Mouse (Mus musculus) stomach, embryonic 16.5 days (tissue): Measurements from ENCODE around the gene Gabre. TPM values are rescaled to one million over a fixed set of nuclear protein-coding genes. Genes with fewer than 3 reads are reported as not detected.

ENCODE experiments used
- ATAC-seq: fragments of 200-750 bp; cut with Nextera tagmentation; 2 replicates; pipeline ENCODE4 v1.8.0; 2017; ENCODE audit warnings: moderate number of reproducible peaks, moderate TSS enrichment; ENCODE audit not compliant: insufficient read depth, low FRiP score
- H3K27ac ChIP-seq: fragments of 300-500 bp; sonication (generic); 2 replicates; pipeline ENCODE4 v1.5.1; 2014; ENCODE audit warnings: low read length
- H3K27me3 ChIP-seq: fragments of 300-500 bp; sonication (generic); 2 replicates; pipeline ENCODE4 v1.6.1; 2014; ENCODE audit warnings: low read length, control low read depth, mixed read lengths; ENCODE audit not compliant: control insufficient read depth, insufficient read depth
- H3K36me3 ChIP-seq: fragments of 300-500 bp; sonication (generic); 2 replicates; pipeline ENCODE4 v1.6.1; 2014; ENCODE audit warnings: low read length; ENCODE audit not compliant: control insufficient read depth, insufficient read depth
- H3K4me1 ChIP-seq: fragments of 300-500 bp; sonication (generic); 2 replicates; pipeline ENCODE4 v1.6.1; 2014; ENCODE audit warnings: low read length, control low read depth, mixed read lengths; ENCODE audit not compliant: control insufficient read depth, insufficient read depth
- H3K4me2 ChIP-seq: fragments of 300-500 bp; sonication (generic); 2 replicates; pipeline ENCODE4 v1.6.1; 2014; ENCODE audit warnings: low read depth, low read length, mixed read lengths
- H3K4me3 ChIP-seq: fragments of 300-500 bp; sonication (generic); replicated peaks from 2 replicates; pipeline ENCODE4 v1.5.1; 2014; ENCODE audit warnings: mild to moderate bottlenecking, low read length
- H3K9ac ChIP-seq: fragments of 300-500 bp; sonication (generic); 2 replicates; pipeline ENCODE4 v1.6.1; 2014; ENCODE audit warnings: low read length
- H3K9me3 ChIP-seq: fragments of 300-500 bp; sonication (generic); replicated peaks from 2 replicates; pipeline ENCODE4 v1.6.1; 2016; ENCODE audit warnings: low read length, control low read depth; ENCODE audit not compliant: control insufficient read depth
- WGBS: fragments of 180-500 bp; shearing (Covaris S2); extraction: QIAGEN DNeasy Blood & Tissue Kit; methylation state at CpG from one replicate; pipeline ENCODE4 v1.1.7; 2014; 5-methylcytosine and 5-hydroxymethylcytosine counted together
- microRNA counts: library from miRNA; unstranded; fragments of <30 nt; microRNA quantifications from one replicate; lab custom pipeline; 2016
- microRNA-seq: library from miRNA; unstranded; fragments of <30 nt; microRNA quantifications from one replicate; pipeline ENCODE4, GENCODE M21; 2016
- polyA plus RNA-seq: library from polyadenylated mRNA; unstranded; fragments of >200 nt; fragmentation: Nextera tagmentation; extraction: Ambion mirVana; gene quantifications from 2 replicates; pipeline ENCODE4 v1.2.1, GENCODE M21; 2015

Gene Gabre
- polyA plus RNA-seq: 1.5 and 2.3 TPM in 2 replicates

DNA sequence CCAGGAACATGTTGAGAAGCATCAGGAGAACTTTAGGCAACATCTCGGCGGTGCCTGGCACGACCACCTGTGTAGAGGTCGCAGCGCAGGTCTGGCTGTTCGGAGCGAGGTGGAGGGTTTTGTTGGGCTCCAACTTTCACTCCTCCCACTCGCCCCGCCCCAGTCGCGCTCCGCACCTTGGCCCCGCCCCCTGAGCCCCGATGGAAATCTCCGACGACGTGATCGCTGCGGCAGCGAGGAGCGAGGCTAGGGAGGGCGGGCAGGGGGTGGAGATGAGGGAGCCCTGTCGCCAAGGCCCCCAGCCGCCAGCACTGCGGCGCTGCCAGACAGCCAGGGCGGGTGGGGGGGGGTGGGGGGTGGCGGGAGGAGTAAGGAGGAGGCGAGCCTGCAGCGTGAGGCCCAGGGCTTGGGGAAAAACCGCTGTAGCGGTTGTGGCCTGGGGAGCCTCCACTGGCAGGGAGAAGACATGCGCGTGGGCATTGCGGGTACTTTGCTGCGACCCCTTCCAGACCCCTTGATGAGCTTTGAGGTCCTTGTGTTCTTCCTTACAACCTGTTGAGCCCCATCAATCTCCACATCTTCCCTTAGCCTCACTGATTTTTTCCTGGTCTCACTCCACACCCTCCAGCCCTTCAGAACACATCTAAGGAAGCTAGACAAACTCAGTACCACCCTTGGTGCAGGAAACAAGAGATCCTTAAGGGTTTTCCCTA, at the start of gene Gabre:
Gabre (minus strand) TSS at position 145 of the 713 bp plus-strand sequence.
- ATAC-seq: peak; percentile 85
- Histone ChIP-seq H3K9ac (peak within 1 kb of the TSS; percentile 65), H3K27ac (no peak within 1 kb of the TSS), H3K27me3 (no peaks in the 10 kb centered on the region), H3K36me3 (no peaks in the 10 kb centered on the region), H3K9me3 (no peaks in the 10 kb centered on the region), H3K4me3 (peak within 1 kb of the TSS; percentile 55), H3K4me1 (no peaks in the 10 kb centered on the region), H3K4me2 (peak within 1 kb of the TSS; percentile 72)
- 14% methylated on average over 17 of the region's 36 CpGs for WGBS

GRCm38 (mm10) chrX:72297812-72298211, 23.2 kb upstream of the Gabre start:
- H3K27me3 ChIP-seq: no peaks in the 10 kb centered on the region
- no peak overlapping the region for H3K9ac ChIP-seq
- H3K27ac ChIP-seq: no peak overlapping the region
- no peaks in the 10 kb centered on the region for H3K9me3 ChIP-seq
- no peaks in the 10 kb centered on the region for H3K36me3 ChIP-seq
- no peak overlapping the region for H3K4me2 ChIP-seq
- 81% methylated on average over 2 of the region's 2 CpGs for WGBS
- no peaks in the 10 kb centered on the region for H3K4me1 ChIP-seq
- no peak overlapping the region for H3K4me3 ChIP-seq
- ATAC-seq: no peak

- Histone ChIP-seq H3K4me3 (peak overlapping the region; percentile 55), H3K4me2 (peak overlapping the region; percentile 72), H3K36me3 (no peaks in the 10 kb centered on the region), H3K27me3 (no peaks in the 10 kb centered on the region), H3K4me1 (no peaks in the 10 kb centered on the region), H3K9me3 (no peaks in the 10 kb centered on the region), H3K9ac (peak overlapping the region; percentile 65; the same call in 1 of the 2 replicates), H3K27ac (no peak overlapping the region)
- 77% methylated on average over 1 of the region's 1 CpGs for WGBS
- no peak; the same call in 1 of the 2 replicates for ATAC-seq
Observed at GRCm38 (mm10) chrX:72275372-72275663, 715 bp upstream of the Gabre start.

DNA sequence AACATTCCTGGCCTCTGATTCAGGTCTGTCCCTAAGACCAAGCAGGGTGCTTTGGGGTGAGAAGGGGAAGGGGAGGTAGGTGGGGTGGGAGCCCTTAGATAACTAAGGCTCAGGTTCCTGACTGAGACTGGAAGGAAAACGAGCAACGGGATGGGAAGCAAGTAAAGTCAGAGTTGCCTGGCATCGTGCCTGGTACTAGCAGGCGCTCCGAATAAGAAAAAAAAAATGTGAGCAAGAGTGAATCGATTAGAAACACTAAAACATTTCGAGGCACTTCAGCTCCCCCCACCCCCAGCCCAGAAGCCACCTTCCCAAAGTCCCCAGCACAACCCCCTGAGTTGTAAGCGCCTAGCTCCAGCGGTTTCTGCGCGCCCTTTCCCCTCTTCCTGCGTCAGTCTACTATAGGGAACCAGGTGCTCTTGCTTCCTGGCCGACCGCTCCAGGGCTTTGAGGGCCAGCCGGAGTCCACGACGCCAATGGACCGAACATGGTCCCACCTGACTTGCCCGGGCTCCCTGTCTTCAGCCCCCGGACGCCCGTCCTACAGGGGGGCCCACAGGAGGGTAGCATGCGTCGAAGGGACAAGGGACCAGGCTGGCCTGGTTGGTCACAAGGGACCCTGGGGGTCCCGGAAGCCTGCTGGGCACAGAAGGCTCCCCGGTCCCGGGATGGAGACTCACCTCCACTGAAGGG, 491 bp downstream of the Gabre start:
- no peaks in the 10 kb centered on the region for H3K27me3 ChIP-seq
- H3K4me2 ChIP-seq: peak overlapping the region; percentile 72
- H3K27ac ChIP-seq: no peak overlapping the region
- H3K4me3 ChIP-seq: peak overlapping the region; percentile 55
- H3K4me1 ChIP-seq: no peaks in the 10 kb centered on the region
- no peaks in the 10 kb centered on the region for H3K36me3 ChIP-seq
- peak overlapping the region; percentile 65 for H3K9ac ChIP-seq
- H3K9me3 ChIP-seq: no peaks in the 10 kb centered on the region
- 0 out of 2 replicates have a peak, but pooled peaks have one; percentile 43 for ATAC-seq
- WGBS: 21% methylated on average over 27 of the region's 27 CpGs

DNA sequence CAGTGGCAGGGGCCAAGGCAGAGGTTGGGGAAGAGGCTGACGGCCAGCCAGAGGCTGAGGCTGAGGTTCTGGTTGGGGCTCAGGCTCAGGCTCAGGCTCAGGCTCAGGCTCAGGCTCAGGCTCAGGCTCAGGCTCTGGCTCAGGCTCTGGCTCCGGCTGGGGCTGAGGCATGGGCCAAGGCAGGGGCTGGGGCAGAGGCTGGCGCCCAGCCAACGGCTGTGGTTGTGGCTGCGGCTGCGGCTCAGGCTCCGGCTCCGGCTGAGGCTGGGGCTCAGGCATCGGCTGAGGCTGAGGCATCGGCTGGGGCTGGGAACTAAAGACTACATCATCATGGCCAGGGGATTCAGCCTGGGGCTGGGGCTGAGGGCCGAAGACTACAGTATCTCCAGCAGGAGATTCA, 4.0 kb downstream of the Gabre start:
- Histone ChIP-seq H3K27me3 (no peaks in the 10 kb centered on the region), H3K4me3 (no peak overlapping the region), H3K9me3 (no peaks in the 10 kb centered on the region), H3K4me2 (no peak overlapping the region), H3K27ac (no peak overlapping the region), H3K9ac (no peak overlapping the region), H3K36me3 (no peaks in the 10 kb centered on the region), H3K4me1 (no peaks in the 10 kb centered on the region)
- WGBS: 93% methylated on average over 9 of the region's 11 CpGs
- ATAC-seq: no peak

DNA sequence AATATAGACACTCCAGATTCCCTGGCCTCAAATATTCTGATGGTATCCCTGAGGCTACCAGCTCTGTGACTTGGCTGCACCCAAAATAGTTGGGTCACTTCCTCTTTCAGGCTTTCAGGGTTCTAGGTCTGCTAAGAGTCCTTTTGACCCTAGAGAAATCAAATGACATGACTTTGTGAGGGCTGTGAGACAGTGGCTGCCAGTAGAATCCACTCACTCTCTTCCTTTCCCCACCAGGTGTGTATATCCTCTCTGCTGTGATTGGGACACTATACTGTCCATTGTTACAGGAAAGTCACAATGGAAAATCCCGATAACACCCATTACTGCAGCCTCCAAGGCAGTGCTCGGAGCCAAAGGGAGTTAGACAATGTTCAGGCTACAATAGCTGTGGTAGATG, 52.9 kb downstream of the Gabre start, which contains the start of gene Magea4:
Magea4 (plus strand) TSS at position 301 of the 400 bp plus-strand sequence.
- Histone ChIP-seq H3K9me3 (no peaks in the 10 kb centered on the region), H3K4me2 (no peak within 1 kb of the TSS), H3K4me1 (no peaks in the 10 kb centered on the region), H3K27ac (no peak within 1 kb of the TSS), H3K9ac (no peak within 1 kb of the TSS), H3K27me3 (no peaks in the 10 kb centered on the region), H3K4me3 (no peak within 1 kb of the TSS), H3K36me3 (no peaks in the 10 kb centered on the region)
- ATAC-seq: no peak
- 78% methylated on average over 2 of the region's 2 CpGs for WGBS

MicroRNA genes within 50 kb of the gene (microRNA counts, 519-probe panel; counts per million panel counts)
- microRNA mmu-miR-224 (lab: Ali Mortazavi, UCI) (1,822 counts per million, percentile 32 among the panel's probes with 10 or more counts), microRNA mmu-miR-452 (lab: Ali Mortazavi, UCI) (not detected)

Small RNA genes within 50 kb of the gene (microRNA-seq; reads per million reads assigned to microRNA genes)
- gene Mir224: 283 reads per million, percentile 66 among the genes with 10 or more reads in this experiment
- gene Mir452: 32.9 reads per million, percentile 43 among the genes with 10 or more reads in this experiment

Other genes starting within 250 kb of the Gabre start
- gene Magea4, start 52.8 kb downstream of the Gabre start, polyA plus RNA-seq: not detected in 2 replicates
- not detected in 2 replicates for gene Magea10, start 112.1 kb upstream of the Gabre start, polyA plus RNA-seq